Mouse (Mus musculus): ENCODE measurements around the gene Tns4.

DNA sequence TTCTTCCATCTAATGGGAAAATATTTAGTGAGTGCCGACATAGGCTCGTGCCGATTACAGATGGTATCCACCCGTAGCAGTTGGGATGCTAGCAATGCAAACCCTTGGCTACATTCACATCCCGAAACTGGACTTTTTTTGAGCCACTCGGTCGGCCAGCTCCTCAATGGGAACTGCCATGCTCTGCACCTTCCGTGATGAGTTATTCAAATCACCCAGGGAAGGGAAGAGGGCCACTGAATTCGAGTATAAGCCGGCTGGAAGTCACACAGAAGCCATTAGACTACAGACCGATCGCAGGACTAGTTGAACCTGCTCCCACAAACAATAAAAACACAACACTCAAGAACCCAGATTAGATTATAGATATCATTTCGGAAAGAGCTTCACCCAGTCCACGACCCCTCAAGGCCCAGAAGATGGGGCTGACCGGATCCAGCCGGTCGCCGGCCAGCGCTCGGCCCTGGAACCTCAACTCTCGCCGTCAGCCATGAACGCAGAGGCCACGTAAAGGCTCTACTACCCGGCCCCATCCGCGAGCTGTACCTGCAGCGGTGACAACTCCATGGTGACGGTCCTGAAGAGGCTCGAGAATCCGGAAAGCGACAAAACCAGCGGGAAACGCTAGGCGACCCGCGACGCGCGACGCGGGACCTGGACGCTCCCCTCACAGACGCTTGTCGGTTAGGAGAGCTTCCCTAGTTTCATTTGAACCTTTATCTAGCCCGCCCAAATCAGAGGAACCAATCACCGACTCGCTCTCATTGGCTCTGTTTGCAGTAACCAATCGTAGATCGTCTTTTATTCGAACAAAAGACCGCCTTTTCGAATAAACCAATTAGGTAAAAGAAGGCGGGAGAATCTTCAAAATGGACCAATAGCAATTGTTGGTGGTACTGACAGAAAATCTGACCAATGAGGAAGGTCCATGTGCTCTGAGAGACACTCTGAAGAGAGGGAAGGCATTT lies 65.3 kb downstream of the Tns4 start, which contains the start of gene Top2a:
- TF ChIP-seq ZNF384 (IDR thresholded peaks at IDR 0.05; ENCODE audit: low read depth, low read length): no peak
- 0 out of 2 replicates have a peak, but pooled peaks have one; percentile 43 for TF ChIP-seq HCFC1 (IDR thresholded peaks at IDR 0.05; ENCODE audit: borderline replicate concordance, insufficient read depth, low read length)

Data from ES-E14 (cell line).